Mouse (Mus musculus): ENCODE data around the gene Tanc1.

GRCm38 (mm10) chr2:59877335-59877734 lies 265.5 kb downstream of the Tanc1 start:
- TF ChIP-seq CTCF (IDR thresholded peaks at IDR 0.05), result no peak
- no peak for TF ChIP-seq POLR2A (IDR thresholded peaks at IDR 0.05; ENCODE audit: insufficient read depth, low read depth, low read length)
- no peak for TF ChIP-seq EP300 (IDR thresholded peaks at IDR 0.05; ENCODE audit: insufficient read depth, low read depth, low read length)
